Mouse (Mus musculus): Measurements from ENCODE around the gene Slc35e3. TPM values are rescaled to one million over a fixed set of nuclear protein-coding genes. Genes with fewer than 3 reads are reported as not detected.
A peak's percentile ranks its signal among the peaks of the same experiment; 100 is the strongest.

Slc35e3 gene
- polyA plus RNA-seq, 1 experiment from 2014 or later = 8.2 TPM

DNA sequence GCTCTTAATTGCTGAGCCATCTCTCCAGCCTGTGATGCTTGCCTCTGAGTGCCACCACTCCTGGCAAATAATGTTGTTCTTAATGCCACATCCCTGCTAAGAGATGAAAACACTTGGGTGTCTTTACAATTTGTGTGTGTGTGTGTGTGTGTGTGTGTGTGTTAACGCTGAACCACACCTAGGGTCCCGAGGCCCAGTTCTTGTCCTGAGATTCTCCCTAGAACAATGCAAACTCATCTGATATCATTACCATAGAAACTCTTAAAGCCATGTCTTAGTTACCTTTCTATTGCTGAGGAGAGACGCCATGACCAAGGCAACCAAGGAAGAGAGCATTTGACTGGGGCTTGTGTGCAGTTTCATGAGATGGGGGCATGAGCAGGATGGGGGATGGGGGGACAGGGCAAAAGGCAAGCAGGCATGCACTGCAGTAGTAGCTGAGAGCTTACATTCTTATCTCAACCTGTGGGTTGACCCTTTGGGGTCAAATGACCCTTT is 32.1 kb downstream of the Slc35e3 start:
- Histone ChIP-seq H3K4me1 (peaks cover 33% of the 10 kb centered on the region), H3K27ac (replicated peaks) (no peak overlapping the region), H3K27me3 (replicated peaks) (no peaks in the 10 kb centered on the region), H3K9me3 (no peaks in the 10 kb centered on the region), H3K9ac (no peak overlapping the region), H3K4me2 (no peak overlapping the region), H3K4me3 (no peak overlapping the region), H3K36me3 (no peaks in the 10 kb centered on the region)
- WGBS = 79% methylated on average over 3 of the region's 3 CpGs
- ATAC-seq (ENCODE audit: extremely low read depth, insufficient number of reproducible peaks, low FRiP score, low TSS enrichment) = no peak

DNA sequence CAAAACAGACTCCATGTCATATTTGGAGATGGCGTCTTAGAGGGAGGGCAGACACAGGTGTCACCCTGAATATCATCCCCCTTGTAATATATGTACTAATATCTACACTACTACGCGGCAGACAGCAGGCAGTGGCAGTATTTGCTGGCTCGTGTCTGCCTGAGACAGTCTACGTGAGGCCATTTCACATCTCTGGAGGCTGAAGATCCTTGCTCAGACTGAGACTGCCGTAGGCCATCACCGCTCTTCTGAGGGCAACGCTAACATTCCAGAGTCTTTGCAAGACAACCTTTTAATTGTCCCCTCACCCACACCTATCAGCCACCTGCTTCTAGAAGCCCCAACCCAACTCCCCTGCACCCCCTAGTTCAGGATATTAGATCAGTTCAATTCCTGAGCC is 32.7 kb downstream of the Slc35e3 start:
- H3K4me2 ChIP-seq = no peak overlapping the region
- H3K27ac ChIP-seq (replicated peaks) = no peak overlapping the region
- peaks cover 37% of the 10 kb centered on the region for H3K4me1 ChIP-seq
- no peaks in the 10 kb centered on the region for H3K27me3 ChIP-seq (replicated peaks)
- ATAC-seq (ENCODE audit: extremely low read depth, insufficient number of reproducible peaks, low FRiP score, low TSS enrichment) = no peak
- H3K4me3 ChIP-seq = no peak overlapping the region
- no peak overlapping the region for H3K9ac ChIP-seq
- H3K36me3 ChIP-seq = peaks cover 4% of the 10 kb centered on the region
- 90% methylated on average over 8 of the region's 8 CpGs for WGBS
- H3K9me3 ChIP-seq = no peaks in the 10 kb centered on the region

GRCm38 (mm10) chr10:117712871-117713270 is 33.3 kb downstream of the Slc35e3 start:
- Histone ChIP-seq H3K9ac (no peak overlapping the region), H3K4me3 (no peak overlapping the region), H3K27me3 (replicated peaks) (no peaks in the 10 kb centered on the region), H3K27ac (replicated peaks) (no peak overlapping the region), H3K4me2 (no peak overlapping the region), H3K9me3 (no peaks in the 10 kb centered on the region), H3K36me3 (peaks cover 8% of the 10 kb centered on the region), H3K4me1 (peaks cover 31% of the 10 kb centered on the region)
- 84% methylated on average over 9 of the region's 9 CpGs for WGBS
- no peak for ATAC-seq (ENCODE audit: extremely low read depth, insufficient number of reproducible peaks, low FRiP score, low TSS enrichment)

DNA sequence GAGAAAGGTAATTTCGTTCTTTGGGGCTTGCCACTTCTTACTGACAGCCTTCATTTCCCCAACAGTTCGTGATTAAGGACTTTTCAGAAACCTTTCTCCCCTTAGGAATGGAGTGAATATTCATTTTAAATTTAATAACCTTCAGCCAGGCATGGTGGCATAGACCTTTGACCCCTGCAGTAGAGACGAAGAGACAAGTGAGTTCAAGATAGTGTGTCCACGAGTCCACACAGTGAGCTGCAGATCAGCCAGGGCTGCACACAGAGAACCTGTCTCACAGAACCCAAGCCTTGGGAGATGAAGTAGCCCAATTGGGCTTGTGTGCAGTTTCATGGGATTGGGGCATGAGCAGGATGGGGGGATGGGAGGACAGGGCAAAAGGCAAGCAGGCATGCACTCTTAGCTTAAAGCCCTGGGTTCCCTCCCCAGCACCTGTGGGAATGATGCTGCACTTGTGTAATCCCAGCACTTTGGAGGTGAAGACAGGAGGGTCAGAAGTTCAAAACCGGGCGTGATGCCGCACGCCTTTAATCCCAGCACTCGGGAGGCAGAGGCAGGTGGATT is 33.9 kb downstream of the Slc35e3 start:
- Histone ChIP-seq H3K4me3 (no peak overlapping the region), H3K27me3 (replicated peaks) (no peaks in the 10 kb centered on the region), H3K9me3 (no peaks in the 10 kb centered on the region), H3K27ac (replicated peaks) (no peak overlapping the region), H3K4me1 (peaks cover 31% of the 10 kb centered on the region), H3K9ac (no peak overlapping the region), H3K36me3 (peaks cover 14% of the 10 kb centered on the region), H3K4me2 (no peak overlapping the region)
- 80% methylated on average over 9 of the region's 9 CpGs for WGBS
- ATAC-seq (ENCODE audit: extremely low read depth, insufficient number of reproducible peaks, low FRiP score, low TSS enrichment) = no peak

DNA sequence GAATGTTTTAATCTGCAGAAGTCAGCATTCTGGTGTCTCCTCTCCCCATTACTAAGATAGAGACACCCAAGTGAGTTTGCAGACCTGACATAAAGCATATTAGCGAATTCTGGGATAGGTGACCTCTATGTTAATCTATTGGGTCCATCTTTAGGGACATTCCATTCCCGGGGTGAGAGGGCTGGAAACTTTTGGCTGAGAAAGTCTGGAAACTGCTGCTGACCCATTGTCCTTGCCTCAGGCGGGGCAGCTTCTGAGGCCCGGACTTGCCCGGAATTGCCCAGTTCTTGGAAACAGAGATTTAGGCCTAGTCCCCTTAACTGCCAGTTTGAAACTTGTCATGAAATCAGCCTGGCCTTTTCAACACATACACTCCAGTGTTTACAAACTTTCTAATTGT is 34.8 kb downstream of the Slc35e3 start:
- Histone ChIP-seq H3K4me3 (peak overlapping the region; percentile 92), H3K4me2 (peak overlapping the region; percentile 76), H3K36me3 (peaks cover 22% of the 10 kb centered on the region), H3K27ac (replicated peaks) (peak overlapping the region; percentile 99; the same call in 1 of the 2 replicates), H3K9me3 (no peaks in the 10 kb centered on the region), H3K27me3 (replicated peaks) (no peaks in the 10 kb centered on the region), H3K4me1 (peaks cover 32% of the 10 kb centered on the region), H3K9ac (peak overlapping the region; percentile 100; the same call in 1 of the 2 replicates)
- ATAC-seq (ENCODE audit: extremely low read depth, insufficient number of reproducible peaks, low FRiP score, low TSS enrichment) = no peak
- 66% methylated on average over 5 of the region's 5 CpGs for WGBS

- WGBS = under 1% methylated on average over 52 of the region's 52 CpGs
- Histone ChIP-seq H3K9me3 (no peaks in the 10 kb centered on the region), H3K27me3 (replicated peaks) (no peaks in the 10 kb centered on the region), H3K27ac (replicated peaks) (peak within 1 kb of the TSS; percentile 99), H3K9ac (peak within 1 kb of the TSS; percentile 100), H3K4me3 (peak within 1 kb of the TSS; percentile 92), H3K36me3 (peaks cover 27% of the 10 kb centered on the region), H3K4me1 (peaks cover 34% of the 10 kb centered on the region), H3K4me2 (peak within 1 kb of the TSS; percentile 83)
- ATAC-seq (ENCODE audit: extremely low read depth, insufficient number of reproducible peaks, low FRiP score, low TSS enrichment) = peak; percentile 91
Observed at GRCm38 (mm10) chr10:117710604-117711141, 35.5 kb downstream of the Slc35e3 start, which contains the start of gene Mdm2. Mdm2 (minus strand) TSS chr10:117710758.

DNA sequence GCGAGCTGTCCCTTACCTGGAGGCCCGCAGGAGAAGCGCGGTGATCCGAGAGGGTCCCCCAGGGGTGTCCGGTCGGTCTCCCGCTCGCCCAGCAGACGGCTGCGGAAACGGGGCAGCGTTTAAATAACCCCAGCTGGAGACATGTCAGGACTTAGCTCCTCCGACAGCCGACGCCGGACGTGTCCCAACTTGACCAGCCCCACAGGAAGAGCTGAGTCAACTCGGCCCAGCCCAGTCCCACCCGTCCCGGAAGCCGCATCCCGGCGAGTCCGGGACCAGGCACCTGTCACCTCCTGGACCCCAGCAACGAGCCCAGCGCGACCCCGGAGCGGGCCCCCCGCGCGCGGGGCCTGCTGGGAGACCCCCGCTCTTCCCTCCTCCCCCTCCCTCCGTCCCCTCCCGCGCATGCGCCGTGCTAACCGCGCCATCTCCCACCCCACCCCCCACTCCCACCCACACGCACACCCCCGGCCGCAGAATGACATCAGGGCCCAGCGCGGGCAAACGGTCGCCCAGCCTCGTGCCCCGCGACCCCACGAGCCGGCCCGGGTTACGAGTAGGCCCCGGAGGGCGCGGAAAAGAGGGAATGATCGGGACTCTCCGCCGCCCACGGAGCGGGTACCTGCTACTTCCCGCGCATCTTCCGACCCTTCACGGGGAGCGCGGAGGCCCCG is 36.1 kb downstream of the Slc35e3 start:
- Histone ChIP-seq H3K27ac (replicated peaks) (peak overlapping the region; percentile 99), H3K4me3 (peak overlapping the region; percentile 92), H3K9ac (peak overlapping the region; percentile 100), H3K36me3 (peaks cover 33% of the 10 kb centered on the region), H3K9me3 (no peaks in the 10 kb centered on the region), H3K4me2 (peak overlapping the region; percentile 83), H3K4me1 (peaks cover 34% of the 10 kb centered on the region), H3K27me3 (replicated peaks) (no peaks in the 10 kb centered on the region)
- peak; percentile 74 for ATAC-seq (ENCODE audit: extremely low read depth, insufficient number of reproducible peaks, low FRiP score, low TSS enrichment)
- under 1% methylated on average over 65 of the region's 71 CpGs for WGBS

GRCm38 (mm10) chr10:117709326-117709830 is 36.8 kb downstream of the Slc35e3 start:
- peak overlapping the region; percentile 83 for H3K4me2 ChIP-seq
- H3K9ac ChIP-seq = peak overlapping the region; percentile 100
- 33% methylated on average over 12 of the region's 12 CpGs for WGBS
- peaks cover 34% of the 10 kb centered on the region for H3K4me1 ChIP-seq
- H3K4me3 ChIP-seq = peak overlapping the region; percentile 92
- H3K27ac ChIP-seq (replicated peaks) = peak overlapping the region; percentile 99
- no peak for ATAC-seq (ENCODE audit: extremely low read depth, insufficient number of reproducible peaks, low FRiP score, low TSS enrichment)
- H3K9me3 ChIP-seq = no peaks in the 10 kb centered on the region
- H3K36me3 ChIP-seq = peaks cover 40% of the 10 kb centered on the region
- H3K27me3 ChIP-seq (replicated peaks) = no peaks in the 10 kb centered on the region

DNA sequence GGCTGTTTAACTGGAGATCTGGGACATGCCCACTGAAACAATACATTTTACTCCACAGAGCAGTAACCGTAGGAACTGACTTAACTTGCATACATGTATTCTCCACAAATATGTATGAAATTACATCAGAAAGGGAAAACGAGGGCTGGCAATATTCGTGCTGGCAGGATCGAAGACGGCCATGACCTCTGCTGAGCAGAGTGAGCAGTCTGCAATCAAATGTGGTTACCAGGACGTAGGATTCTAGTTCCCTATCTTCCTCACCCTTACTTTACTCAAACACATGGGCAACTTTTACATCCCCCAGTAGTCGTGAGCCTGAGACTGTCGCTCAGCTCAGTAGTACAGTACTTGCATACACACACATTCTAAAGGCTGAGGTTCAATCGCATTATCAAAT is 37.3 kb downstream of the Slc35e3 start:
- H3K4me2 ChIP-seq = peak overlapping the region; percentile 83
- 75% methylated on average over 9 of the region's 9 CpGs for WGBS
- peak overlapping the region; percentile 100 for H3K9ac ChIP-seq
- H3K27ac ChIP-seq (replicated peaks) = no peak overlapping the region
- peaks cover 34% of the 10 kb centered on the region for H3K4me1 ChIP-seq
- H3K4me3 ChIP-seq = peak overlapping the region; percentile 92
- H3K36me3 ChIP-seq = peaks cover 45% of the 10 kb centered on the region
- ATAC-seq (ENCODE audit: extremely low read depth, insufficient number of reproducible peaks, low FRiP score, low TSS enrichment) = no peak
- H3K27me3 ChIP-seq (replicated peaks) = no peaks in the 10 kb centered on the region
- no peaks in the 10 kb centered on the region for H3K9me3 ChIP-seq

- Histone ChIP-seq H3K36me3 (peaks cover 50% of the 10 kb centered on the region), H3K4me3 (peak overlapping the region; percentile 92), H3K9me3 (no peaks in the 10 kb centered on the region), H3K27me3 (replicated peaks) (no peaks in the 10 kb centered on the region), H3K4me2 (0 out of 2 replicates have a peak overlapping the region, but pooled peaks have one; percentile 83), H3K27ac (replicated peaks) (no peak overlapping the region), H3K4me1 (peaks cover 34% of the 10 kb centered on the region), H3K9ac (no peak overlapping the region)
- ATAC-seq (ENCODE audit: extremely low read depth, insufficient number of reproducible peaks, low FRiP score, low TSS enrichment) = no peak
- 97% methylated on average over 2 of the region's 2 CpGs for WGBS
Observed at GRCm38 (mm10) chr10:117708376-117708775, 37.8 kb downstream of the Slc35e3 start.

DNA sequence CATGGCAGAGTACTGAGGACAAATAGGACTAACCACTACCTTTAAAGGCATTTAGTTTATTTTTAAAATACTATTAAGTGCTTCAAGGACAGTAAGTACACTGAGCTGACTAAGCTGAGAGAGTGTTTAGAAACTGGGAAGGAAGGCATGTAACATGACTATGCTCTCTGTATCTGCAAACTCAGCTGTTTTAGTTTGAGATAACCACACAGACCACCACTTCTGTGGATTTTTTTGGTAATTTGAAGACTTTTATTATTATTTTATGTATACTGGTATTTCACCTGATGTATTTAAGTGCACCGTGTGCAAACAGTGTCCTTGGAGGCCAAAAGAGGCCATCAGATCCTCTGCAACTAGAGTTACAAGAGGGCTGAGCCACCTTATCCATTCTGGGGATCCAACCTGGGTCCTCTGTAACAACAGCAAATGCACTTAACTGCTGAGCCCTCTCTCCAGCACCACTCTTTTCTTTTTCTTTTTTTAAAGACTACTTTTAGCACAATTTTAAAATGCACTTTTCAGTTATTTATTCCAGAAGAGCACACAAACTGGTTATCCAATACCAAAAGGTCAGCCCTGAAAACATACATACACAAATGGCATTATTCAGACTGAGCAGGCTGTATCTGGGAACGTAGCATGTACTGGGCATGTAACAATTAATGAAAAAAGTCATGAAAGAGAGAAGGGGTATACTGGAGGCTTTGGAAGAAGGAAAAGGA is 38.9 kb downstream of the Slc35e3 start:
- no peak overlapping the region for H3K27ac ChIP-seq (replicated peaks)
- no peak for ATAC-seq (ENCODE audit: extremely low read depth, insufficient number of reproducible peaks, low FRiP score, low TSS enrichment)
- H3K4me3 ChIP-seq = no peak overlapping the region
- 82% methylated on average over 2 of the region's 2 CpGs for WGBS
- no peak overlapping the region for H3K4me2 ChIP-seq
- peaks cover 61% of the 10 kb centered on the region for H3K36me3 ChIP-seq
- no peaks in the 10 kb centered on the region for H3K9me3 ChIP-seq
- H3K27me3 ChIP-seq (replicated peaks) = no peaks in the 10 kb centered on the region
- H3K9ac ChIP-seq = peak overlapping the region; percentile 37; the same call in 1 of the 2 replicates
- H3K4me1 ChIP-seq = peaks cover 34% of the 10 kb centered on the region

All from heart, embryonic 13.5 days (tissue).